Mouse (Mus musculus) heart, embryonic 15.5 days (tissue): ENCODE data around the gene Zhx3. TPM values are rescaled to one million over a fixed set of nuclear protein-coding genes. Genes with fewer than 3 reads are reported as not detected.

Experiments
- ATAC-seq: fragments of 200-750 bp; cut with Nextera tagmentation; replicated peaks from 2 replicates; pipeline ENCODE4 v1.8.0; 2017; ENCODE audit warnings: low read depth, moderate TSS enrichment; ENCODE audit not compliant: insufficient number of reproducible peaks, insufficient read depth, low FRiP score
- H3K27ac ChIP-seq: fragments of 300-500 bp; sonication (generic); 2 replicates; pipeline ENCODE4 v1.5.1; 2015; ENCODE audit warnings: mild to moderate bottlenecking, inconsistent platforms
- H3K27me3 ChIP-seq: fragments of 300-500 bp; sonication (generic); 2 replicates; pipeline ENCODE4 v1.6.1; 2015; ENCODE audit warnings: inconsistent platforms
- H3K36me3 ChIP-seq: fragments of 300-500 bp; sonication (generic); 2 replicates; pipeline ENCODE4 v1.6.1; 2015; ENCODE audit warnings: mild to moderate bottlenecking, inconsistent platforms
- H3K4me1 ChIP-seq: fragments of 300-500 bp; sonication (generic); replicated peaks from 2 replicates; pipeline ENCODE4 v1.6.1; 2015; ENCODE audit warnings: inconsistent platforms
- H3K4me2 ChIP-seq: fragments of 300-500 bp; sonication (generic); 2 replicates; pipeline ENCODE4 v1.6.1; 2015; ENCODE audit warnings: inconsistent platforms, mild to moderate bottlenecking, moderate library complexity
- H3K4me3 ChIP-seq: fragments of 300-500 bp; sonication (generic); 2 replicates; pipeline ENCODE4 v1.5.1; 2015; ENCODE audit warnings: mild to moderate bottlenecking, inconsistent platforms
- H3K9ac ChIP-seq: fragments of 300-500 bp; sonication (generic); 2 replicates; pipeline ENCODE4 v1.6.1; 2015; ENCODE audit warnings: mild to moderate bottlenecking, inconsistent platforms
- H3K9me3 ChIP-seq: fragments of 300-500 bp; sonication (generic); replicated peaks from 2 replicates; pipeline ENCODE4 v1.6.1; 2016; ENCODE audit warnings: inconsistent platforms
- WGBS: fragments of 180-500 bp; shearing (Covaris S2); methylation state at CpG from one replicate; pipeline ENCODE4 v1.1.7; 2015; ENCODE audit warnings: mixed read lengths; 5-methylcytosine and 5-hydroxymethylcytosine counted together
- polyA plus RNA-seq: library from polyadenylated mRNA; unstranded; fragments of >200 nt; fragmentation: Nextera tagmentation; extraction: Ambion mirVana; gene quantifications from 2 replicates; pipeline ENCODE4 v1.2.1, GENCODE M21; 2015

The Zhx3 gene
- polyA plus RNA-seq, 1 experiment from 2014 or later = 5.9 TPM

DNA sequence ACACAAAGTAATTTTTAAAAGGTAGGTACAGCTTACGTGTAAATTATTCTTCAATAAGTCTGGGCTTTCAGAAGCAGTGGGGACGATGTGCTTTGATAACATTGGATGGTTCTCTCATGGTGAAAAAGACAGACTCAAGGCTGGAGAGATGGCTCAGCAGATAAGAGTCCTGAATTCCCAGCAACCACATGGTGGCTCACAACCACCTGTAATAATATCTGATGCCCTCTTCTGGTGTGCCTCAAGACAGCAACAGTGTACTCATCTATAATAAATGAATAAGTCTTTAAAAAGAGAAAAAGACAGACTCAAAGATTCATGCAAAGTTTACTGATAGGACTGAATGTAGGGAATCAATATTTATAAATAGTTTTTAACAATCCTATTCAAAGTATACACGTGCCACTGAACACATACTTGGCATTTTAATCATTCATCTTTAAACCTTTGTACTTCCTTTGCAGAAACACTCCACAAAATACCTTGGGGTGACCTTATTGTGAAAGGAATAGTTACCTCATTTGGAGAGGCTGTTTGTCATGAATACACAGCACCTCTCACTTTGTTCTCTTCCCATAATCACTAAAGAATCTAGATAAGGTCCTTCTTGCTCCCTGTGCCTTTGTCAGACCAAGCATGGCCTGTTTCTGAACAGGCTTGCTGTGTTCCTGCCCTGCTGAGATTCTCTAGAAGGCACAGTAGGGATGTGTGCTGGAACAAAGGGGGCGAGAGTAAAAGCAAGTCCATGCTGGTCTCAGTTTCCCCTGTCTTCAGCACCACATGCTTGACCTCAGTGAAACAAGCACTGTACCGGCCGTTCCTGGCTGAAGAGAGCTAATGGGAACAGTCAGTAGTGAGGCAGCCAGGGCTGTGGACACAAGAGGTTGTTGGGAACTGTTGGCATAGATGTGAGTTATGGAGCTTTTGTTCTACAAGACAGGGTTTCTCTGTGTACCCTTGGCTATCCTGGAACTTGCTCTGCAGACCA is 146.6 kb downstream of the Zhx3 start:
- ATAC-seq = no peak
- Histone ChIP-seq H3K27me3 (0 out of 2 replicates have a peak, but pooled peaks cover 3% of the 10 kb centered on the region), H3K4me1 (peaks cover 15% of the 10 kb centered on the region), H3K4me2 (no peak overlapping the region), H3K9me3 (no peaks in the 10 kb centered on the region), H3K27ac (no peak overlapping the region), H3K36me3 (peaks cover 32% of the 10 kb centered on the region), H3K4me3 (no peak overlapping the region), H3K9ac (no peak overlapping the region)
- 73% methylated on average over 6 of the region's 6 CpGs for WGBS

DNA sequence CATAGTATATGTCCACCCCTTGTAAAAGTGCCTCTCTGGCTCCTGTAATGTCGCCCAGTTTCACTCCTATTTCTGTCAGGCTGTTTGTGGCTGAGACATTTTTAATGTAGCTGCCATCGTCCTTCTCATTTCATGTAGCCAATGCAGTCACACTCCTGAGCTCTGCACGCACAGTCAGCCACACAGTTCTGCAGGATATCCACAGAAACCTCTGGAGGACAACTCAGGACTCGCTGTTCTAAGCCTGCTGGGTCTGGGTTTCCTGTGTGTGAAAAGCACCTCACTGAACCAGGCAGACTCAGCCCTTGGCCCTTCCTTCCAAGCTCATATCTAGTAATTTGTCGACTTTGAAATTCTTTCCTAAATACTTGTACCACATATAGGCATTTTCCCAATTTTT is 148.3 kb downstream of the Zhx3 start:
- Histone ChIP-seq H3K27me3 (no peaks in the 10 kb centered on the region), H3K4me3 (no peak overlapping the region), H3K9ac (no peak overlapping the region), H3K36me3 (peaks cover 48% of the 10 kb centered on the region), H3K9me3 (no peaks in the 10 kb centered on the region), H3K4me2 (no peak overlapping the region), H3K27ac (no peak overlapping the region), H3K4me1 (0 out of 2 replicates have a peak, but pooled peaks cover under 1% of the 10 kb centered on the region)
- no peak for ATAC-seq
- WGBS = 86% methylated on average over 5 of the region's 5 CpGs

DNA sequence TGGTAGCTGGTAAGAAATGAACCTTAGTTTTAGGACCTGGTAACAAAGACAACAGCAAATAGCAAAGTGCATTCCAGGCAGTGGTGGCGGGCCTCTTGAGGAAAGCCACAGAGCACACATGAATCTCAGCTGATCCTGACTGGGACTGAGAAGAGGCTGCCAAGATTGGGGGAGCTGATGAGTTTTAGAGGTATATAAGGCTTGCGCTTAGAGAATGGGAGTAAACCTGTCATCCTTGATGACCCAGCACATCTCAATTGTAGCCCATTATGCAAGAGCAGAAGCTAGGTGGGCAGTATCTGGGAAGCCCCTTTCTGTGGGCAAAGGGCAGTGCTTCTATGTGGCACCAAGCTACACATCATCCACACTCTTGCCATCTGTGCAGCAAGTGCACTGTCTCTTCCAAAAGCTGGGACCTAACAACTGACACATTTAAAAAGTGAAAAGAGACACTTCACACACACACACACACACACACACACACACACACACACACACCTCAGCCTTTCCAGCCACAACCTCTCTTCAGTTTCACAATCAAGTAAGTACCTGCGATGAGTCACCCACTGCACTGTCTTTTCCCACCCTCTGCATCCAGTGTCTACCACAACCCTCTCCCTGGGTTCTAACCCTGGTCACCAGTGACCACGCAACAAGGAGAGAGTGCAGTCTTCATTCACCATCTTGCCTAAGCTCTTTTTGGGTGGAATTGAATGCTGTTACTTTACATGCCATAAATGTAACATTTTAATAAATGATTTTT is 149.0 kb downstream of the Zhx3 start:
- H3K36me3 ChIP-seq = peaks cover 56% of the 10 kb centered on the region
- ATAC-seq = no peak
- H3K4me1 ChIP-seq = no peaks in the 10 kb centered on the region
- no peak overlapping the region for H3K27ac ChIP-seq
- H3K27me3 ChIP-seq = no peaks in the 10 kb centered on the region
- no peaks in the 10 kb centered on the region for H3K9me3 ChIP-seq
- 90% methylated on average over 4 of the region's 4 CpGs for WGBS
- no peak overlapping the region for H3K4me2 ChIP-seq
- H3K9ac ChIP-seq = no peak overlapping the region
- H3K4me3 ChIP-seq = no peak overlapping the region

DNA sequence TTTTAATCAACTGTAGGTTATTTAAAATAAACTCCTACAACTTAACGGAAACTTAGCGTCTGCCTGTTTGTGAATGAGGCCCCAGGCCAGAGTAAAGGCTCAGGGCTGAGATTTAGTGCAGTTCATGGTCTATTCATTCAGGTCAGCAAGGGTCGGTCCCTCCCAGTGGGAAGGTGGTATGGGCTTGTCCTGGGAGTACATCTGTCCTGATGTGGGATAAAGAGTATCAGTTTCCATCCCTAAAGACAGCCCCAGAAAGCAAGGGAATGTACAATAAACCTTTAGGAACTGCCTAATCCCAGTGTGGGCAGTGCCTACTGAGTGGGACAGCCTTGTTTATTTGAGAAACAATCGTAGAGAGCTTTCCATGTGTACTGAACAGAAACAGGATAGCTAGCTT is 150.1 kb downstream of the Zhx3 start:
- ATAC-seq = no peak
- WGBS = 85% methylated on average over 4 of the region's 4 CpGs
- peaks cover 65% of the 10 kb centered on the region for H3K36me3 ChIP-seq

DNA sequence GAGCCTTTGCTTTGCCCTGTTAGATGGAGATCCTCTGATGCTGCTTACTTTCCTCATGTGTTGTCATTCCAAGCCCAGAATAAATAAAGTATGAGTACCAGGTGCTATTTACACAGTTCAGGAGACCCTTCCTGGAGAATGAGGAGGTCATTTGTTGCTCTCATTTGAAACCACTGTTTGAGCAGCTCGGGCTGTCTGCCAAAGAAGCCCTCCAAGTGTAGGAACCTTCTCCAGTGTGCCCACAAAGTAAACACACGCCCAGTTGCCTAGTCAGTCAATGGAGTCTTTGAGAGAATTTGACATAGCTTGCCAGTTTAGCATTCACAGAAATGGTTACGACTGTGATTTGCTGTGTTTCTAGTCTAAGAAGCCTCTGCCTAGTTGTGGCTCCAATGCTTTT is 154.0 kb downstream of the Zhx3 start:
- no peak overlapping the region for H3K27ac ChIP-seq
- H3K4me3 ChIP-seq = no peak overlapping the region
- no peak for ATAC-seq
- no peaks in the 10 kb centered on the region for H3K27me3 ChIP-seq
- H3K9ac ChIP-seq = no peak overlapping the region
- no peaks in the 10 kb centered on the region for H3K9me3 ChIP-seq
- no peak overlapping the region for H3K4me2 ChIP-seq
- no peaks in the 10 kb centered on the region for H3K4me1 ChIP-seq
- 85% methylated on average over 3 of the region's 3 CpGs for WGBS
- peaks cover 93% of the 10 kb centered on the region for H3K36me3 ChIP-seq

More for the DNA sequence above, 150.1 kb downstream of the Zhx3 start:
- no peaks in the 10 kb centered on the region for H3K9me3 ChIP-seq
- H3K27me3 ChIP-seq = no peaks in the 10 kb centered on the region
- no peak overlapping the region for H3K4me2 ChIP-seq
- H3K4me3 ChIP-seq = no peak overlapping the region
- no peaks in the 10 kb centered on the region for H3K4me1 ChIP-seq
- no peak overlapping the region for H3K27ac ChIP-seq
- H3K9ac ChIP-seq = no peak overlapping the region

DNA sequence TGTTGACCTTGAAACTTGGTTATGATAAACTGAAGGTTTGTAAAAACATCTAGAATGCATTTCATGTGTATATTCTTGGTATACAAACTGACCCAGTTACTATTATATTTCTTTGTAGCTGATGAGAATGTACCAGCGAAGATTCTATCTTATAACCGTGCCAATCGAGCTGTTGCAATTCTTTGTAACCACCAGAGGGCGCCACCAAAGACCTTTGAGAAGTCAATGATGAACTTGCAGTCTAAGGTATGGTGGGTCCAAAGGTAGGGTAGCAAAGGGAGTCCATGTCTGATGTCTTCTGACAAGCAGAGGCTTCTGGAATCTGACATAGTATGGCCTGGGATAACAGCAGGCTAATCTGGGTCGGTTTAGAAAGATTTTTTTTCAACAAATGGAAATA is 155.5 kb downstream of the Zhx3 start:
- no peak for ATAC-seq
- Histone ChIP-seq H3K4me2 (no peak overlapping the region), H3K9ac (no peak overlapping the region), H3K9me3 (no peaks in the 10 kb centered on the region), H3K27ac (no peak overlapping the region), H3K4me1 (no peaks in the 10 kb centered on the region), H3K36me3 (peaks cover 91% of the 10 kb centered on the region), H3K4me3 (no peak overlapping the region), H3K27me3 (no peaks in the 10 kb centered on the region)
- WGBS = 73% methylated on average over 5 of the region's 5 CpGs

DNA sequence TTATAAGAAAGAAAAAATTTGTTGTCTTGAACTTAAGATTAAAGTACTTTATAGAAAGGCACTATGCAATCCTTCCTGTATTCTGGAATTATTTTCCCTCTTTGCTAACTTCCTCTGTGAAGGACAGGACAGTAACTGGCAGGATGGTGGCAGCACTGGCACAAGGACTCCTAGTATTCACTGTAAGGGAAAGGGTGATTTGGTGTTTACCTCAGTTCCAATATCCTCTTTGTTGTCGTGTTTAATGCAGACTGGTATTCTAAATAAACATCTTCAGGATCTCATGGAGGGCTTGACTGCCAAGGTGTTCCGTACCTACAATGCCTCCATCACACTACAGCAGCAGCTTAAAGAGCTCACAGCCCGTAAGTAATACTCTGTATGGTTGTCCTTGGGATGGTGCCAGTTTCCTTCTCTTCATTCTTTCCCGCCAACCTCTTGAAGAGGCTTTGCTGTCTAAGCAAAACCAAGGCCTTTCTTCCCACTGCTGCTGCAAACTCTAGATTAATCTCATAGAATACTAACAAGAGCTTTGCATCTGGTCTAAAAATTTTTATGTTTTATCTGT is 157.3 kb downstream of the Zhx3 start:
- Histone ChIP-seq H3K4me3 (no peak overlapping the region), H3K4me1 (no peaks in the 10 kb centered on the region), H3K9ac (no peak overlapping the region), H3K27me3 (no peaks in the 10 kb centered on the region), H3K9me3 (no peaks in the 10 kb centered on the region), H3K4me2 (no peak overlapping the region), H3K27ac (no peak overlapping the region), H3K36me3 (peaks cover 90% of the 10 kb centered on the region)
- 76% methylated on average over 4 of the region's 4 CpGs for WGBS
- ATAC-seq = no peak

DNA sequence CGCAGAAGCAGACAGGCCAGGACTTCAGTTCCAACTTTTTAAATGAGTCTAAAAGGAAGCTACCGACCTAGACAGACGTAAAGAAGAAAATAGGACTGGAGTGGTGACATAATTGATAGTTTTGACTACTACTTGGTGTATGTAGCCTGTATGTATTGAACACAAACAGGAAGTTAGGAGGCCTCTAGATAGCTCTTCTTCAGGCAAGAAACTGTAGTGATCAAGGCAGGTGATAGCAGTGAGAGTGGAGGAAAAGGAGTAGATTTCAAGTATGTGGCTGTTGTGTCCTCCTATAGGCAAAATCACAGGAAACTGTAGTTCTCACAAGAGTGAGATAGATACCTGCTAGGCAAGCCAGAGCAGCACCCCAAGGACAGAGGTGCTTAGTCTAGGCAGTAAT is 165.1 kb downstream of the Zhx3 start:
- H3K9me3 ChIP-seq = no peaks in the 10 kb centered on the region
- H3K9ac ChIP-seq = no peak overlapping the region
- WGBS = 88% methylated on average over 3 of the region's 3 CpGs
- peaks cover 68% of the 10 kb centered on the region for H3K36me3 ChIP-seq
- H3K4me3 ChIP-seq = no peak overlapping the region
- H3K4me2 ChIP-seq = no peak overlapping the region
- H3K4me1 ChIP-seq = no peaks in the 10 kb centered on the region
- H3K27me3 ChIP-seq = no peaks in the 10 kb centered on the region
- H3K27ac ChIP-seq = no peak overlapping the region
- no peak for ATAC-seq

DNA sequence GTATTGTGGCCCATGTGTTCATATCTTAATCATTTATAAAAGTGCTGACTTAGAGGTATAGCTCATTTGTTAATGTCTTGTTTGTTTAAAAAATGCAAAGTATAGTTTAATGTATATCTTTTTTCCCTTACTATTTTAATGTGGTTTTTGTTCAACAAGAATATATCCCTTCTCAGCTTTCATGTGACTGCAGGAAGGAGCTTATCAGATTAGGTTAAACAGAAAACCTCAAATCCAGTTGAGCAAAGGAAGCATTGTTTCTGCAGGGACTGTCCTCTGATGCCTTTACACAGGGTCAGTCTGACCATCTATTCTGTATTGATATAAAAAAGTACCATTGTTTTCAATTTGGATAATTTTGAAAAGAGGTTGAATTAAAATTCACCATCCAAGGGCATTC is 170.0 kb downstream of the Zhx3 start:
- Histone ChIP-seq H3K27ac (no peak overlapping the region), H3K9me3 (no peaks in the 10 kb centered on the region), H3K4me3 (no peak overlapping the region), H3K36me3 (peaks cover 62% of the 10 kb centered on the region), H3K27me3 (no peaks in the 10 kb centered on the region), H3K4me2 (no peak overlapping the region), H3K4me1 (peaks cover 17% of the 10 kb centered on the region), H3K9ac (no peak overlapping the region)
- ATAC-seq = no peak

DNA sequence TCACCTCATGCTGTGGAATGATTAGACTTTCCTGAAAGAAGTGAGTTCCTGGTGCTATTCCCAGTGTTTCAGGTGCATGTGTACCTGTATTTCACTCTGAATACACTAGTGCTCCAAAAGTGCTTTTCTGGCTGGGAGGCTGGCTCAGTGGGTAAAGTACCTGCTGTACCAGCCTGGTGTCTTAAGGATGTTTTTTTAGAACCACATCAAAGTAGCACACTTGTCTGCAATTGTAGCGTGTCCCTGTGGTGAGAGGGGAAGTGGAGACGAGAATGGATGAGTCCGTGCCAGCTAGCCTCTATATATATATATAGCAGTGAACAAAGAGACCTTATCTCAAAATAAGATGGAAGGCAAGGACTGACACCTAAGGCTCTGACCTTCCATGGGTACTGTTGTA is 171.2 kb downstream of the Zhx3 start:
- no peak overlapping the region for H3K27ac ChIP-seq
- no peak overlapping the region for H3K9ac ChIP-seq
- WGBS = 46% methylated on average over 3 of the region's 3 CpGs
- no peak for ATAC-seq
- peaks cover 17% of the 10 kb centered on the region for H3K4me1 ChIP-seq
- no peak overlapping the region for H3K4me2 ChIP-seq
- no peak overlapping the region for H3K4me3 ChIP-seq
- H3K27me3 ChIP-seq = no peaks in the 10 kb centered on the region
- H3K9me3 ChIP-seq = no peaks in the 10 kb centered on the region
- H3K36me3 ChIP-seq = peaks cover 55% of the 10 kb centered on the region

DNA sequence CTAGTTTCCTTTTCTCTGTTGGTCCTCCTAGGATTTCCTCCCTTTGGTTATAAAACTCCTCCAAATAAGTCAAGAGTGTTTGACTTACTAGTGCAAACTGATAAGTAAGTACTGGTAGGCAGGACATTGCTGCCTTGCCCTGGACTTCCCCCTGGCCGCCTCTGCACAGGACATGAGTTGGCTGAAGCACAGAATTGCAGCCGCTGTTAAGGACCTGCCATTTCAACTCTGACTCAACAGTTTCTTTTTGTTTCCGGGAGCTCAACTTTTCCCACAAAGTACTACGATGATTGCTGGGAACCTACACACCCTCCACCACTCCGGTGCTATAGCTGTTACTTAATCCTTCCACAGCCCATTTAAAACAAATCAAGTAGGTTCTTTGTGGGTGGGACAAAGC is 172.5 kb downstream of the Zhx3 start:
- peak overlapping the region; percentile 19; the same call in 1 of the 2 replicates for H3K4me2 ChIP-seq
- peak overlapping the region; percentile 74 for H3K27ac ChIP-seq
- H3K36me3 ChIP-seq = peaks cover 51% of the 10 kb centered on the region
- H3K9ac ChIP-seq = no peak overlapping the region
- no peaks in the 10 kb centered on the region for H3K9me3 ChIP-seq
- ATAC-seq = peak; percentile 79
- no peaks in the 10 kb centered on the region for H3K27me3 ChIP-seq
- H3K4me1 ChIP-seq = peaks cover 17% of the 10 kb centered on the region
- H3K4me3 ChIP-seq = no peak overlapping the region
- 28% methylated on average over 5 of the region's 5 CpGs for WGBS
